Mouse (Mus musculus) olfactory bulb, adult 2 months (tissue): ENCODE data around the gene Psmd8.

Source experiments
- CTCF ChIP-seq: fragments of 200-500 bp; IDR thresholded peaks from 2 replicates; pipeline ENCODE4 v1.5.1; 2012; ENCODE audit warnings: low read depth, mild to moderate bottlenecking, low read length, moderate library complexity; ENCODE audit not compliant: insufficient read depth
- POLR2A ChIP-seq: fragments of 200-500 bp; IDR thresholded peaks from 2 replicates; pipeline ENCODE4 v1.6.1; 2012; ENCODE audit warnings: mild to moderate bottlenecking, low read depth, low read length, moderate library complexity; ENCODE audit not compliant: insufficient read depth

DNA sequence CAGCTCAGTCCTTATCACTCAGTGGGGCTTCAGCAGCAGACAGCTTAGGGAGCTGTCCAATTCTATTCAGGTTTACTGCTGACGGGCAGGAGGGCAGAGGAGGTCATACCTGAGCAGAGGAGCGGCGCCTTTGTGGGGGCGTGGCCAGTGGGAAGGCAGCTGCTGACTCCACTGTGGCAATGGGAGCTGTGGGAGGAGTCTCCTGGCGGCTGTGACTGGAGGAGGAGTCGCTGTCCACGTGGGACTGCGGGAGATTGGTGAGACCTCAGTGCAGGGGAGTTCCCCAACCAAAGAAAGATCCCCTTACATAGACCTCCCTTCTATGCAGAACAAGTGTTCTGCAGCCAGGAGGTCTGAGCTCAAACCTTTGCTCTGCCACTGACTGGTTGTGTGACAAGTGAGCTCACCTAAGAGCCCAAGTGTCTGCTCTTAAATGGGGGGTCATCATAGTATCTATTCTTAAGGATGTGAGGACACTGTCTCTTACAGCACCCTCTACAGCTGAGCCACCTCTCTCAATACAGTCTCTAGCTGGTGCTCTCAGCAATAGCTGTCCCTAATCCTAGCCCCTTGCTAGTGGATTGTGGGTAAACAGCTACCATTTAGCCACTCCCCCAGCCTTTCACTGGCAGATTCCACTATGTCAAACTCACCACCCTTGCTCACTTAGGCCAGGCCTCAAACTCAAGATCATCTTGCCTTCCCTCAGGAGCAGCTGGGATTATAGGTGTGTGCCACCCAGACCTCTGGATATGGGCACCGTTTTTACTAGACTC lies 17.6 kb downstream of the Psmd8 start:
- TF ChIP-seq CTCF (no peak), POLR2A (no peak)
